Mouse (Mus musculus) heart, postnatal 4 days (tissue): ENCODE data around the gene Akna. TPM values are rescaled to one million over a fixed set of nuclear protein-coding genes. Genes with fewer than 3 reads are reported as not detected.

Experiments
- total RNA-seq, 2 experiments: library from RNA; stranded (reverse); gene quantifications; 2 replicates each; pipeline ENCODE4 v1.2.3; 2021

The Akna gene
- total RNA-seq, 2 experiments from 2014 or later = 4.8 to 5.3 TPM

Other genes with a start within 250 kb of the Akna start
- not detected for gene Ambp, start 248.6 kb downstream of the Akna start, total RNA-seq
- not detected for gene Kif12, start 231.2 kb downstream of the Akna start, total RNA-seq
- 1 to 10 TPM; 6.5 TPM for gene Col27a1, start 189.3 kb downstream of the Akna start, total RNA-seq
- not detected for gene Orm1, start 58.8 kb downstream of the Akna start, total RNA-seq
- not detected for gene Orm3, start 47.2 kb downstream of the Akna start, total RNA-seq
- gene Orm2, start 40.9 kb downstream of the Akna start, total RNA-seq = not detected
- gene Whrn, start 92.6 kb upstream of the Akna start, total RNA-seq = 1 to 10 TPM; 5.1 to 8.9 TPM
- 100 to 1,000 TPM; 158 to 159 TPM for gene Atp6v1g1, start 141.4 kb upstream of the Akna start, total RNA-seq
- 1 to 10 TPM; 4.3 to 4.9 TPM for gene Tmem268, start 155.4 kb upstream of the Akna start, total RNA-seq
- not detected for gene Gm11213, start 201.9 kb upstream of the Akna start, total RNA-seq
- gene Tex48, start 219.1 kb upstream of the Akna start, total RNA-seq = not detected